Mouse (Mus musculus): ENCODE measurements around the gene Bpgm. TPM values are rescaled to one million over a fixed set of nuclear protein-coding genes. Genes with fewer than 3 reads are reported as not detected.

Bpgm gene
- polyA plus RNA-seq, 1 experiment: 18.6 TPM

DNA sequence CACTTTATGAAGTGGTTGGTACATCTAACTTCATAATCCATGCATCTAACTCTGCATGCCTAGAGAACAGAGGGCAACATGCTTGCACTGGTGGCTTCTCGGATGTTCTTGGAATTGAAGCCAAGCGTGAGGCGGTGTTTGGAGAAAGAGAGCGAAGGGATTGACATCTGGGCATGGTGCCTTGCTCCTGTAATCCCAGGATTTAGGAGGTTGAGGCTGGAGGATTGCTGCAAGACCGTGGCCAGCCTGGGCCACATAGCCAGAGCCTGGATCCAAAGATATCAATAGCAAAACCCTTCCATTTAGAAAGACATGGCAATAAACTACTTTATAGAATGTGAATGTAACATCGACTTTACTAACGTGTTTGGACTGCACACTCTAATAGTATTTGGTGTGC, 2.0 kb downstream of the Bpgm start:
- TF ChIP-seq REST (IDR thresholded peaks at IDR 0.05; ENCODE audit: insufficient read depth, insufficient read length) (no peak), POLR2A (IDR thresholded peaks at IDR 0.05; ENCODE audit: insufficient read length, low read depth) (no peak), TCF3 (IDR thresholded peaks at IDR 0.05; ENCODE audit: insufficient read length, low read depth) (no peak), SRF (IDR thresholded peaks at IDR 0.05; ENCODE audit: control insufficient read depth, insufficient read length, low read depth) (no peak), POLR2AphosphoS2 (IDR thresholded peaks at IDR 0.05; ENCODE audit: insufficient read length, low read depth) (no peak), MYOD1 (IDR thresholded peaks at IDR 0.05; ENCODE audit: control insufficient read depth in 1 of 3, insufficient read length in 2 of 3, low read depth in 2 of 3) (no peak), TCF12 (IDR thresholded peaks at IDR 0.05; ENCODE audit: insufficient read depth, poor library complexity, severe bottlenecking) (no peak), E2F4 (IDR thresholded peaks at IDR 0.05; ENCODE audit: insufficient read depth) (no peak), MYOG (IDR thresholded peaks at IDR 0.05; ENCODE audit: control insufficient read depth in 1 of 3, insufficient read depth in 1 of 3, insufficient read length in 2 of 3, low read depth in 2 of 3) (no peak), USF1 (IDR thresholded peaks at IDR 0.05; ENCODE audit: low read depth) (no peak), CEBPB (IDR thresholded peaks at IDR 0.05; ENCODE audit: insufficient read depth, poor library complexity, severe bottlenecking) (no peak), MAX (IDR thresholded peaks at IDR 0.05; ENCODE audit: low read depth) (no peak)
- Histone ChIP-seq H3K4me3 (no peak overlapping the region), H3K27me3 (ENCODE audit: control insufficient read depth, insufficient read depth, insufficient read length) (no peaks in the 10 kb centered on the region), H3K36me3 (ENCODE audit: control insufficient read depth, insufficient read depth) (no peaks in the 10 kb centered on the region), H3ac (ENCODE audit: control insufficient read depth, insufficient read length) (no peak overlapping the region), H3K4me2 (ENCODE audit: low read depth) (peak overlapping the region; percentile 35), H3K79me2 (ENCODE audit: control insufficient read depth, insufficient read depth) (peaks cover 11% of the 10 kb centered on the region)

GRCm38 (mm10) chr6:34478677-34479360, 2.8 kb downstream of the Bpgm start:
- no peaks in the 10 kb centered on the region for H3K27me3 ChIP-seq (ENCODE audit: control insufficient read depth, insufficient read depth, insufficient read length)
- H3K4me3 ChIP-seq: no peak overlapping the region
- H3K36me3 ChIP-seq (ENCODE audit: control insufficient read depth, insufficient read depth): no peaks in the 10 kb centered on the region
- peaks cover 11% of the 10 kb centered on the region for H3K79me2 ChIP-seq (ENCODE audit: control insufficient read depth, insufficient read depth)
- H3ac ChIP-seq (ENCODE audit: control insufficient read depth, insufficient read length): no peak overlapping the region
- TF ChIP-seq MYOD1 (IDR thresholded peaks at IDR 0.05; ENCODE audit: control insufficient read depth in 1 of 3, insufficient read length in 2 of 3, low read depth in 2 of 3) (no peak), USF1 (IDR thresholded peaks at IDR 0.05; ENCODE audit: low read depth) (no peak), POLR2AphosphoS2 (IDR thresholded peaks at IDR 0.05; ENCODE audit: insufficient read length, low read depth) (no peak)
- H3K4me2 ChIP-seq (ENCODE audit: low read depth): peak overlapping the region; percentile 35

DNA sequence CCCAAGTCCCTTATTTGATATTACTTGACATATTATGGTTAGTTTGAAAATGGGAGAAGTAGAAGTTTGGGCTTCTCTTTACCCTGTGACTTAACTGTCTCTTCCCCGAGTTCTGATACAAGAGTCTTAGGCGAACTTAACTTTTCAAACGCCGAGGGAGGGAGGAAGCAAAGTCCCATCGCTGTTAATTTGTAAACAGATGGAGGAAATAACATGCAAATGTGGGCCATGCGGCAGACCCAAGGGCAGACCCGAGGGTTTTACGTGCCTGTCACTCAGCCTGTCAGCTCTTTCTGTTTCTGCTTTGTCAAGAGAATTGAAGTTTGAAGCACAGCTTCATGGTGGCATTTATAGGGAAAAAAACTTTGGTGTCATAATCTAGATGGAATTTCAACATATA, 3.5 kb downstream of the Bpgm start:
- Histone ChIP-seq H3K4me3 (no peak overlapping the region), H3K27me3 (ENCODE audit: control insufficient read depth, insufficient read depth, insufficient read length) (no peaks in the 10 kb centered on the region), H3K4me2 (ENCODE audit: low read depth) (peak overlapping the region; percentile 18), H3K36me3 (ENCODE audit: control insufficient read depth, insufficient read depth) (no peaks in the 10 kb centered on the region), H3K79me2 (ENCODE audit: control insufficient read depth, insufficient read depth) (peaks cover 11% of the 10 kb centered on the region), H3ac (ENCODE audit: control insufficient read depth, insufficient read length) (no peak overlapping the region)
- TF ChIP-seq REST (IDR thresholded peaks at IDR 0.05; ENCODE audit: insufficient read depth, insufficient read length): no peak
- no peak for TF ChIP-seq TCF12 (IDR thresholded peaks at IDR 0.05; ENCODE audit: insufficient read depth, poor library complexity, severe bottlenecking)
- TF ChIP-seq MYOD1 (IDR thresholded peaks at IDR 0.05; ENCODE audit: control insufficient read depth in 1 of 3, insufficient read length in 2 of 3, low read depth in 2 of 3): no peak
- no peak for TF ChIP-seq MYOG (IDR thresholded peaks at IDR 0.05; ENCODE audit: control insufficient read depth in 1 of 3, insufficient read depth in 1 of 3, insufficient read length in 2 of 3, low read depth in 2 of 3)
- no peak for TF ChIP-seq MAX (IDR thresholded peaks at IDR 0.05; ENCODE audit: low read depth)
- TF ChIP-seq TCF3 (IDR thresholded peaks at IDR 0.05; ENCODE audit: insufficient read length, low read depth): no peak
- TF ChIP-seq POLR2AphosphoS2 (IDR thresholded peaks at IDR 0.05; ENCODE audit: insufficient read length, low read depth): no peak
- TF ChIP-seq USF1 (IDR thresholded peaks at IDR 0.05; ENCODE audit: low read depth): no peak
- no peak for TF ChIP-seq CEBPB (IDR thresholded peaks at IDR 0.05; ENCODE audit: insufficient read depth, poor library complexity, severe bottlenecking)
- no peak for TF ChIP-seq SRF (IDR thresholded peaks at IDR 0.05; ENCODE audit: control insufficient read depth, insufficient read length, low read depth)
- TF ChIP-seq E2F4 (IDR thresholded peaks at IDR 0.05; ENCODE audit: insufficient read depth): no peak
- TF ChIP-seq POLR2A (IDR thresholded peaks at IDR 0.05; ENCODE audit: insufficient read length, low read depth): no peak

GRCm38 (mm10) chr6:34480749-34481148, 4.7 kb downstream of the Bpgm start:
- TF ChIP-seq POLR2AphosphoS2 (IDR thresholded peaks at IDR 0.05; ENCODE audit: insufficient read length, low read depth): no peak
- no peak for TF ChIP-seq MYOD1 (IDR thresholded peaks at IDR 0.05; ENCODE audit: control insufficient read depth in 1 of 3, insufficient read length in 2 of 3, low read depth in 2 of 3)
- no peak for TF ChIP-seq SRF (IDR thresholded peaks at IDR 0.05; ENCODE audit: control insufficient read depth, insufficient read length, low read depth)
- Histone ChIP-seq H3ac (ENCODE audit: control insufficient read depth, insufficient read length) (no peak overlapping the region), H3K79me2 (ENCODE audit: control insufficient read depth, insufficient read depth) (peaks cover 11% of the 10 kb centered on the region), H3K4me3 (no peak overlapping the region), H3K4me2 (ENCODE audit: low read depth) (no peak overlapping the region), H3K27me3 (ENCODE audit: control insufficient read depth, insufficient read depth, insufficient read length) (no peaks in the 10 kb centered on the region), H3K36me3 (ENCODE audit: control insufficient read depth, insufficient read depth) (no peaks in the 10 kb centered on the region)

GRCm38 (mm10) chr6:34481349-34481748, 5.3 kb downstream of the Bpgm start:
- Histone ChIP-seq H3K36me3 (ENCODE audit: control insufficient read depth, insufficient read depth) (no peaks in the 10 kb centered on the region), H3K4me3 (no peak overlapping the region), H3ac (ENCODE audit: control insufficient read depth, insufficient read length) (no peak overlapping the region), H3K79me2 (ENCODE audit: control insufficient read depth, insufficient read depth) (peaks cover 11% of the 10 kb centered on the region), H3K27me3 (ENCODE audit: control insufficient read depth, insufficient read depth, insufficient read length) (no peaks in the 10 kb centered on the region), H3K4me2 (ENCODE audit: low read depth) (no peak overlapping the region)
- TF ChIP-seq E2F4 (IDR thresholded peaks at IDR 0.05; ENCODE audit: insufficient read depth) (no peak), POLR2AphosphoS2 (IDR thresholded peaks at IDR 0.05; ENCODE audit: insufficient read length, low read depth) (no peak), MYOG (IDR thresholded peaks at IDR 0.05; ENCODE audit: control insufficient read depth in 1 of 3, insufficient read depth in 1 of 3, insufficient read length in 2 of 3, low read depth in 2 of 3) (no peak), POLR2A (IDR thresholded peaks at IDR 0.05; ENCODE audit: insufficient read length, low read depth) (no peak), MAX (IDR thresholded peaks at IDR 0.05; ENCODE audit: low read depth) (no peak), CEBPB (IDR thresholded peaks at IDR 0.05; ENCODE audit: insufficient read depth, poor library complexity, severe bottlenecking) (no peak), REST (IDR thresholded peaks at IDR 0.05; ENCODE audit: insufficient read depth, insufficient read length) (no peak), TCF3 (IDR thresholded peaks at IDR 0.05; ENCODE audit: insufficient read length, low read depth) (no peak), SRF (IDR thresholded peaks at IDR 0.05; ENCODE audit: control insufficient read depth, insufficient read length, low read depth) (no peak), USF1 (IDR thresholded peaks at IDR 0.05; ENCODE audit: low read depth) (no peak), TCF12 (IDR thresholded peaks at IDR 0.05; ENCODE audit: insufficient read depth, poor library complexity, severe bottlenecking) (no peak)

Measured in myocyte (in vitro differentiated cells).